16 mouse cellular contexts compared by ENCODE assay signal in genomic region chr15:96794177-96794719, GRCm38 (mm10).
"Had no signal": no experiment of that assay in that cellular context is flagged by ENCODE, and none has a peak within 500 bp of the region (broad histone marks: within the 10 kb centered on the region; RNA-seq: fewer than 3 reads in every experiment).

No protein-coding gene starts in this region.

- H3K27me3 ChIP-seq: limb, embryonic 13.5 days; liver, embryonic 12.5 days; liver, embryonic 15.5 days; midbrain, embryonic 13.5 days; stomach, embryonic 15.5 days had no signal

- H3K36me3 ChIP-seq: limb, embryonic 10.5 days; limb, embryonic 13.5 days; liver, embryonic 12.5 days; liver, embryonic 15.5 days; midbrain, embryonic 13.5 days; stomach, embryonic 15.5 days had no signal

- H3K27ac ChIP-seq: kidney, postnatal 0 days; layer of hippocampus, adult 2 months; limb, embryonic 10.5 days; limb, embryonic 13.5 days; liver, embryonic 12.5 days; liver, embryonic 15.5 days; macrophage; midbrain, embryonic 13.5 days; stomach, embryonic 15.5 days had no signal

- H3K9ac ChIP-seq: limb, embryonic 13.5 days; liver, embryonic 12.5 days; liver, embryonic 15.5 days; midbrain, embryonic 13.5 days; stomach, embryonic 15.5 days had no signal

- H3K4me1 ChIP-seq: liver, embryonic 12.5 days; liver, embryonic 15.5 days; midbrain, embryonic 13.5 days had no signal

- ATAC-seq: liver, embryonic 12.5 days; lung, postnatal 0 days; midbrain, embryonic 13.5 days had no signal

- H3K9me3 ChIP-seq: limb, embryonic 10.5 days; limb, embryonic 13.5 days; liver, embryonic 12.5 days; liver, embryonic 15.5 days; midbrain, embryonic 13.5 days; stomach, embryonic 15.5 days had no signal

- H3K4me3 ChIP-seq: layer of hippocampus, adult 2 months; limb, embryonic 10.5 days; limb, embryonic 13.5 days; liver, embryonic 12.5 days; liver, embryonic 15.5 days; midbrain, embryonic 13.5 days; stomach, embryonic 15.5 days had no signal

- DNase-seq: kidney, adult 2 months; kidney, postnatal 25 days; layer of hippocampus, adult 9-11 months; liver; lung, adult 18-20 months; thymus, postnatal 25 days had no signal

- H3K4me2 ChIP-seq: limb, embryonic 13.5 days; liver, embryonic 12.5 days; liver, embryonic 15.5 days; midbrain, embryonic 13.5 days; stomach, embryonic 15.5 days had no signal
